Mouse (Mus musculus) kidney, adult 2 months (tissue): Measurements from ENCODE around the gene Ncln. TPM values are rescaled to one million over a fixed set of nuclear protein-coding genes. Genes with fewer than 3 reads are reported as not detected.

Source experiments
- DNase-seq: peaks from one replicate; pipeline ENCODE4 v3.0.0; 2021
- H3K27ac ChIP-seq: fragments of 200-500 bp; 2 replicates; pipeline ENCODE4 v1.5.1; 2012; ENCODE audit warnings: low read depth, low read length, control low read depth, inconsistent platforms; ENCODE audit not compliant: insufficient read depth
- H3K27me3 ChIP-seq: fragments of 200-500 bp; replicated peaks from 2 replicates; pipeline ENCODE4 v1.6.1; 2012; ENCODE audit warnings: mild to moderate bottlenecking, moderate library complexity, low read length, inconsistent platforms; ENCODE audit not compliant: control insufficient read depth, insufficient read depth
- H3K36me3 ChIP-seq: fragments of 200-500 bp; 2 replicates; pipeline ENCODE4 v1.6.1; 2012; ENCODE audit warnings: mild to moderate bottlenecking, moderate library complexity, low read length, inconsistent platforms; ENCODE audit not compliant: control insufficient read depth, insufficient read depth
- H3K4me1 ChIP-seq: fragments of 200-500 bp; 2 replicates; pipeline ENCODE4 v1.6.1; 2011; ENCODE audit warnings: low read length; ENCODE audit not compliant: control insufficient read depth, insufficient read depth
- H3K4me3 ChIP-seq: fragments of 200-500 bp; 2 replicates; pipeline ENCODE4 v1.5.1; 2011; ENCODE audit warnings: mild to moderate bottlenecking, low read depth, low read length, control low read depth; ENCODE audit not compliant: insufficient read depth
- CTCF ChIP-seq: fragments of 200-500 bp; conservative IDR thresholded peaks from 2 replicates; pipeline ENCODE4 v1.5.1; 2011; ENCODE audit warnings: low read depth, mild to moderate bottlenecking, control low read depth, low read length, moderate library complexity, mixed read lengths; ENCODE audit not compliant: insufficient read depth, insufficient read length
- POLR2A ChIP-seq: fragments of 200-500 bp; IDR thresholded peaks from one replicate; pipeline ENCODE4 v1.6.1; 2011; ENCODE audit warnings: low read depth, low read length, control low read depth
- WGBS: fragments of 180-500 bp; shearing (Covaris S2); methylation state at CpG from one replicate; pipeline ENCODE4 v1.1.7; 2018; 5-methylcytosine and 5-hydroxymethylcytosine counted together
- polyA plus RNA-seq: library from polyadenylated mRNA; depleted of rRNA; stranded (reverse); fragments of >200 nt; gene quantifications from 2 replicates; pipeline ENCODE4 v1.2.3, GENCODE M21; 2012

Ncln gene
- polyA plus RNA-seq, 1 experiment = 148 TPM

- no peaks in the 10 kb centered on the region for H3K4me1 ChIP-seq
- TF ChIP-seq POLR2A (no peak), CTCF (no peak)
- DNase-seq = no peak
- H3K36me3 ChIP-seq = no peaks in the 10 kb centered on the region
- H3K27ac ChIP-seq = no peak overlapping the region
- H3K27me3 ChIP-seq = no peaks in the 10 kb centered on the region
- no peak overlapping the region for H3K4me3 ChIP-seq
- WGBS = 85% methylated on average over 2 of the region's 2 CpGs
Observed at GRCm38 (mm10) chr10:81466066-81466465, 30.1 kb downstream of the Ncln start.

GRCm38 (mm10) chr10:81465265-81465645 lies 30.9 kb downstream of the Ncln start:
- Histone ChIP-seq H3K4me3 (no peak overlapping the region), H3K27ac (no peak overlapping the region), H3K36me3 (no peaks in the 10 kb centered on the region), H3K4me1 (no peaks in the 10 kb centered on the region), H3K27me3 (no peaks in the 10 kb centered on the region)
- TF ChIP-seq POLR2A = no peak
- TF ChIP-seq CTCF = no peak
- 8% methylated on average over 5 of the region's 5 CpGs for WGBS
- no peak for DNase-seq

DNA sequence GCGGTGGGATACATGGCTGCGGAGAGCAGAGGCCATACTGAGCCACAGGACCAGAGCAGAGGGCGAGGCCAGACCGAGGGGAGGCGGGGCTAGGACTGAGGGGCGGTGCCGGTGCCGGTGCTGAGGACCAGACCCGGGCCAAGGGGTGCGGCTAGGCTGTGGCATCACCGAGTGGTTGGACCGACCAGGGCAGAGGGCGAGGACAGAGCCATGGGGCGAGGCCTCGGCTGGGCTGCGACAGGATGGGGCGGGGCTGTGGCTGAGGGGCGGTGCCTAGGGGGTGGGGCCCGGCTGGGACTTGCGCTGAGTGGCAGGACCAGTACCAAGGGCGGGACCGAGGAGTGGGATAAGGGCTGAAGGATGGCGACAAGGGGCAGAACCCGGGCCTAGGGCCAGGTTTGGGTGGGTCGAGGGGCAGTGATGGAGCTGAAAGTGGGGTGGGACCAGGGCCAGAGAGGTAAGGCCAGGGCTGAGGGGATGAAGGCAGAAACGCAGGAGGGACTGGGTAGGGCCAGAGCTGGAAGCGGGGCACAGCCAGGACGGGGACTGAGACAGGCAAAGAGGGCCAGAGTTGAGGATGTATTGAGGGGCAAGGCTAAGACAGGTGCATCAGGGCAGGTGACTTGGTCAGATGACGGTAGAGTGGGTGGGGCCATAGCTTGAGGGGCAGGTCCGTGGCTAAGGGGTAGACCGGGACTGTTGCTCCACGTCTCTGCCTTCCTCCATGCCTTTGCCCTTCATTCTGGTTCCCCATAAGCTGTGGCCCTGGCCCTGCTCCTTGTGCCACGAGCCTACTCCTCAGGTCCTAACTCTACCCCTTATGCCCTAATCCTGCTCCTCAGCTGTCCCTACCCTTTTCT lies 31.6 kb downstream of the Ncln start:
- 5% methylated on average over 33 of the region's 33 CpGs for WGBS
- no peak for TF ChIP-seq POLR2A
- TF ChIP-seq CTCF = no peak

GRCm38 (mm10) chr10:81463531-81463930 lies 32.7 kb downstream of the Ncln start:
- H3K27ac ChIP-seq = no peak overlapping the region
- H3K4me1 ChIP-seq = no peaks in the 10 kb centered on the region
- no peak overlapping the region for H3K4me3 ChIP-seq
- TF ChIP-seq CTCF (no peak), POLR2A (no peak)
- WGBS = 69% methylated on average over 4 of the region's 4 CpGs
- DNase-seq = no peak
- H3K36me3 ChIP-seq = no peaks in the 10 kb centered on the region
- H3K27me3 ChIP-seq = no peaks in the 10 kb centered on the region

More for the DNA sequence above, 31.6 kb downstream of the Ncln start:
- Histone ChIP-seq H3K4me3 (no peak overlapping the region), H3K36me3 (no peaks in the 10 kb centered on the region), H3K27me3 (no peaks in the 10 kb centered on the region), H3K27ac (no peak overlapping the region), H3K4me1 (no peaks in the 10 kb centered on the region)
- peak; percentile 58 for DNase-seq

GRCm38 (mm10) chr10:81462917-81463316 lies 33.3 kb downstream of the Ncln start:
- Histone ChIP-seq H3K4me1 (no peaks in the 10 kb centered on the region), H3K27me3 (no peaks in the 10 kb centered on the region), H3K27ac (no peak overlapping the region), H3K4me3 (no peak overlapping the region), H3K36me3 (no peaks in the 10 kb centered on the region)
- 84% methylated on average over 7 of the region's 7 CpGs for WGBS
- DNase-seq = no peak
- TF ChIP-seq POLR2A = no peak
- TF ChIP-seq CTCF = no peak

DNA sequence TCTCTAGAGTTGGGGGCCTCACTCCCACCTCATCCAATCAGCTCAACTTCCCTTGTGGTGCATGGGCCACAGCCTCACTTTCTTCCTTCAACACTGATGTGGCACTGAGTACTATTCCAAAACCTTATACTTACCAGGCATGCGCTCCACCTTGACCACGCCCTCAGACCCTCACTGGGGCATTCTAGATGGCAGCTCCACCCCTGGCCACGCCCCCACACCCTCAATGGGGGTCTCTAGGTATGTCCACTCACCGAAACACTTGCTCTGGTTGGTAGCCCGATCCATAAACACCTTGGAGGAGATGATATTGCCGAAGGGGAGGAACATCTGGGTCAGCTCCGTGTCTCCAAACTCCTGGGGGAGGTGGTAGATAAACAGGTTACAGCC lies 33.8 kb downstream of the Ncln start:
- Histone ChIP-seq H3K4me3 (no peak overlapping the region), H3K27me3 (no peaks in the 10 kb centered on the region), H3K27ac (no peak overlapping the region), H3K4me1 (no peaks in the 10 kb centered on the region), H3K36me3 (no peaks in the 10 kb centered on the region)
- 35% methylated on average over 7 of the region's 7 CpGs for whole genome bisulfite sequencing
- DNase-seq = no peak
- TF ChIP-seq POLR2A = no peak
- TF ChIP-seq CTCF = no peak

GRCm38 (mm10) chr10:81461673-81462414 lies 34.3 kb downstream of the Ncln start:
- H3K27ac ChIP-seq = no peak overlapping the region
- H3K4me1 ChIP-seq = no peaks in the 10 kb centered on the region
- no peak overlapping the region for H3K4me3 ChIP-seq
- H3K27me3 ChIP-seq = no peaks in the 10 kb centered on the region
- no peak for DNase-seq
- H3K36me3 ChIP-seq = no peaks in the 10 kb centered on the region
- no peak for TF ChIP-seq CTCF
- WGBS = 11% methylated on average over 16 of the region's 16 CpGs
